Comparison of ENCODE assay signal across 8 mouse cellular contexts in the genomic region with DNA sequence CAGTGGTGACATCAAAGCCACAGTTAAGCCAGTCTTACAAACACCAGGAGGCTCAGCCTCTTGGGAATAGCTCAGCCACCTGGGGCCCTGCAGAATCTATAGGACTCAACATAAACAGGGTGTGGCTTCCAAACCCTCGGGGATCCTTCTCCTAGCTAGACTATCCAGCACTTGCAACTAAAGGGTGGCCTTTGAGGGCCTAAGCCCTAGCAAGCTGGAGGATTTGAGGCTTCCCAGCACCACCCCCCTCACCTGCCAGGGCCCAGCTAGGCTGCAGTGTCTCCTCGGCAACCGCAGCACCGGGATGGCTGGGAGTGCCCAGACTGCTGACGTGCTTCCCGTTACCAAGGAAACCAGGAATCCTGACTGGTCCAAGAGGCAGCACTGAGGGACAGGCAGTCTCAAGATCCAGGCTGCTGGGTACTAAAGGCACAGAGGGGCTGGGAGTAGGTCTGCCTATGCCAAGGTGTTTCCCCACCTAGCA. TPM values are rescaled to one million over a fixed set of nuclear protein-coding genes. Genes with fewer than 3 reads are reported as not detected.
DNase-seq lines count a peak whose midpoint lies in the region; ATAC-seq lines count a peak whose summit lies in the region.

No protein-coding gene starts in this region.

- H3K27me3 ChIP-seq in lung, embryonic 15.5 days = no peaks in the 10 kb centered on the region

- ATAC-seq in lung, embryonic 15.5 days (ENCODE audit: borderline replicate concordance, extremely low read depth, low FRiP score, low TSS enrichment) = peak; percentile 51
- ATAC-seq in inflammation-experienced regulatory T-cells, adult 6 months = no peak

- H3K9me3 ChIP-seq in lung, embryonic 15.5 days = no peaks in the 10 kb centered on the region

- H3K36me3 ChIP-seq in lung, embryonic 15.5 days = peaks cover 16% of the 10 kb centered on the region; the same call in 1 of the 2 replicates

- WGBS in lung, embryonic 15.5 days = 7% methylated on average over 6 of the region's 6 CpGs

- H3K4me2 ChIP-seq in lung, embryonic 15.5 days = no peak overlapping the region

- H3K4me3 ChIP-seq in lung, embryonic 15.5 days = no peak overlapping the region

- no peak overlapping the region for H3K9ac ChIP-seq in lung, embryonic 15.5 days

- no peak overlapping the region for H3K27ac ChIP-seq in lung, embryonic 15.5 days

- H3K4me1 ChIP-seq in lung, embryonic 15.5 days = 0 out of 2 replicates have a peak, but pooled peaks cover 8% of the 10 kb centered on the region

- peak; percentile 82 for DNase-seq in MN1 (ENCODE audit: low spot score)
- peak; percentile 85 for DNase-seq in cerebellum, adult 8-10 months
- peak; percentile 55 for DNase-seq in forelimb bud, embryonic 11.5 days (ENCODE audit: low read depth, low spot score)
- peak; percentile 30 to 32 for DNase-seq in kidney, postnatal 36 days
- DNase-seq in right cerebral cortex, postnatal 14 days = peak; percentile 77
- DNase-seq in ovary, postnatal 36 days (ENCODE audit: low spot score) = no peak

RNA-seq across cellular contexts. Expression of a gene that starts 12.4 kb away (rescaled TPM):
- polyA plus RNA-seq in lung, embryonic 15.5 days (2015; fragmentation: Nextera tagmentation; extraction: Ambion mirVana) = 43.6 and 47.8 TPM in 2 replicates
- polyA plus RNA-seq in inflammation-experienced regulatory T-cells, adult 6 months (2017; shearing (Covaris generic)) = 10 to 100 TPM in 1 of 3 experiments, 1 to 10 TPM in 2; 2.9 to 10.5 (median 3.8) TPM

RNA-seq across cellular contexts. Expression of a gene that starts 14.9 kb away (rescaled TPM):
- polyA plus RNA-seq in lung, embryonic 15.5 days (2015; fragmentation: Nextera tagmentation; extraction: Ambion mirVana) = 36.9 and 40.0 TPM in 2 replicates
- 10 to 100 TPM; 15.4 to 23.7 (median 22.3) TPM for polyA plus RNA-seq in inflammation-experienced regulatory T-cells, adult 6 months (2017; shearing (Covaris generic))

RNA-seq across cellular contexts. Expression of a gene that starts 30.9 kb away (rescaled TPM):
- 1.1 and 2.4 TPM in 2 replicates for polyA plus RNA-seq in lung, embryonic 15.5 days (2015; fragmentation: Nextera tagmentation; extraction: Ambion mirVana)
- polyA plus RNA-seq in inflammation-experienced regulatory T-cells, adult 6 months (2017; shearing (Covaris generic)) = not detected
